ENCODE assay signal across 22 mouse cellular contexts in the genomic region with DNA sequence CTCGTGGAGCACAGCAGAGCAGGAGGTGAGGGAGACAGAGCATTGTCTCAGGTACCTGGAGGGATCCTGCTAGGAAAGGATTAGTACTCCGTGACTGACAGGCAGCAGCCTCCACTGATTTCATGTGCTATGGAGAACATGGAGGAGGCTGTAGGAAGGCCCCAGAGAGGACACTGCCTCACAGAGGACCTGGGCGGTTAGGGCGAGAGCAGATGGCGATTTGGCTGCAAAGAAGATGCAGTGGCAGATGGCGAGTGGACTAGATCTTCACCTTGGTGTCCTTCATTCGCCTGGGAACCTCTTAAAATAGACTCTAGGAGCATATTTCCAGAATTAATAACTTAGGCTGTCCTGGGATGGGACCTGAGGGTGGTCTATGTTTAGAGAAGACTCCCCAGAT. TPM values are rescaled to one million over a fixed set of nuclear protein-coding genes. Genes with fewer than 3 reads are reported as not detected.
DNase-seq lines count a peak whose midpoint lies in the region; ATAC-seq lines count a peak whose summit lies in the region.
"Had no signal": no experiment of that assay in that cellular context is flagged by ENCODE, and none has a peak within 500 bp of the region (broad histone marks: within the 10 kb centered on the region; RNA-seq: fewer than 3 reads in every experiment).

No protein-coding gene starts in this region.

- no peak overlapping the region for H3K4me3 ChIP-seq in neural tube, embryonic 15.5 days (replicated peaks)
- H3K4me3 ChIP-seq in intestine, embryonic 16.5 days (ENCODE audit: low read length) = no peak overlapping the region
- H3K4me3 ChIP-seq: gastrocnemius, adult 2 months; heart, adult 2 months; limb, embryonic 10.5 days; liver, embryonic 13.5 days; midbrain, embryonic 10.5 days had no signal

- ATAC-seq in neural tube, embryonic 15.5 days (ENCODE audit: low FRiP score) = no peak
- ATAC-seq in intestine, embryonic 16.5 days = no peak

- H3K4me1 ChIP-seq in neural tube, embryonic 15.5 days = peaks cover 10% of the 10 kb centered on the region
- no peaks in the 10 kb centered on the region for H3K4me1 ChIP-seq in intestine, embryonic 16.5 days (ENCODE audit: control insufficient read depth, insufficient read depth, low read length)
- H3K4me1 ChIP-seq: limb, embryonic 10.5 days; liver, embryonic 13.5 days; midbrain, embryonic 10.5 days had no signal

- H3K9me3 ChIP-seq in neural tube, embryonic 15.5 days (replicated peaks) = no peaks in the 10 kb centered on the region
- H3K9me3 ChIP-seq in intestine, embryonic 16.5 days (ENCODE audit: control insufficient read depth, low read length) = no peaks in the 10 kb centered on the region
- H3K9me3 ChIP-seq: limb, embryonic 10.5 days; liver, embryonic 13.5 days; midbrain, embryonic 10.5 days had no signal

- DNase-seq in left cerebral cortex, postnatal 4 days = peak; percentile 63
- DNase-seq in left cerebral cortex, postnatal 14 days (ENCODE audit: low spot score in 2 of 2) = no peak
- DNase-seq in brain, adult 2 months (ENCODE audit: low read depth, low spot score) = peak; percentile 98
- DNase-seq in cerebellum, adult 9-10 months = peak; percentile 95
- DNase-seq in lung, adult 18-20 months = no peak
- DNase-seq: B cell, adult 2 months; kidney, adult 18-20 months; liver, embryonic 13.5 days; retina, postnatal 1 day; thymus, postnatal 25 days had no signal

- no peaks in the 10 kb centered on the region for H3K27me3 ChIP-seq in neural tube, embryonic 15.5 days (replicated peaks)
- no peaks in the 10 kb centered on the region for H3K27me3 ChIP-seq in intestine, embryonic 16.5 days (replicated peaks; ENCODE audit: control insufficient read depth, insufficient read depth, low read length)
- H3K27me3 ChIP-seq: liver, embryonic 13.5 days; Patski had no signal

- 0 out of 2 replicates have a peak overlapping the region, but pooled peaks have one; percentile 24 for H3K27ac ChIP-seq in neural tube, embryonic 15.5 days (replicated peaks)
- no peak overlapping the region for H3K27ac ChIP-seq in intestine, embryonic 16.5 days (ENCODE audit: low read length)
- H3K27ac ChIP-seq: gastrocnemius, adult 2 months; heart, adult 2 months; hindbrain, embryonic 14.5 days; limb, embryonic 10.5 days; liver, embryonic 13.5 days; midbrain, embryonic 10.5 days had no signal

- 88% methylated on average over 7 of the region's 7 CpGs for WGBS in neural tube, embryonic 15.5 days
- 86% methylated on average over 7 of the region's 7 CpGs for whole genome bisulfite sequencing in intestine, embryonic 16.5 days

- H3K36me3 ChIP-seq in neural tube, embryonic 15.5 days = peaks cover 75% of the 10 kb centered on the region
- peaks cover 17% of the 10 kb centered on the region for H3K36me3 ChIP-seq in intestine, embryonic 16.5 days (ENCODE audit: control insufficient read depth, insufficient read depth, low read length)

- no peak overlapping the region for H3K9ac ChIP-seq in neural tube, embryonic 15.5 days (replicated peaks)
- no peak overlapping the region for H3K9ac ChIP-seq in intestine, embryonic 16.5 days (ENCODE audit: low read depth, low read length)
- H3K9ac ChIP-seq: hindbrain, embryonic 14.5 days; liver, embryonic 13.5 days had no signal

- H3K4me2 ChIP-seq in neural tube, embryonic 15.5 days = no peak overlapping the region
- H3K4me2 ChIP-seq in intestine, embryonic 16.5 days (ENCODE audit: low read depth, low read length) = no peak overlapping the region
- H3K4me2 ChIP-seq: hindbrain, embryonic 14.5 days; liver, embryonic 13.5 days had no signal

- intact Hi-C loops in left cerebral cortex, postnatal 4 days (cut with DNase I) = loop anchor here (5.0 kb wide), 2 partner anchors 124 to 169 kb away; no protein-coding TSS in a partner anchor
- intact Hi-C loops in left cerebral cortex, postnatal 14 days (cut with DNase I) = no loop called here

RNA-seq across cellular contexts. Expression of a gene that starts 23.0 kb away (rescaled TPM):
- 100 to 1,000 TPM in 1 of 2 experiments, 10 to 100 TPM in 1; 97.9 to 102 TPM for total RNA-seq in left cerebral cortex, postnatal 4 days (2021)
- 10 to 100 TPM; 60.8 to 63.5 TPM for total RNA-seq in left cerebral cortex, postnatal 14 days (2021)
- 29.9 and 34.5 TPM in 2 replicates for polyA plus RNA-seq in neural tube, embryonic 15.5 days (2015; fragmentation: Nextera tagmentation; extraction: Ambion mirVana)
- 5.6 and 7.0 TPM in 2 replicates for polyA plus RNA-seq in intestine, embryonic 16.5 days (2015; fragmentation: Nextera tagmentation; extraction: Ambion mirVana)

RNA-seq across cellular contexts. Expression of a gene that starts 24.3 kb away (rescaled TPM):
- total RNA-seq in left cerebral cortex, postnatal 4 days (2021) = not detected
- not detected for total RNA-seq in left cerebral cortex, postnatal 14 days (2021)
- polyA plus RNA-seq in neural tube, embryonic 15.5 days (2015; fragmentation: Nextera tagmentation; extraction: Ambion mirVana) = 3.3 TPM in 1 of 2 replicates, not detected in the other
- 159 and 167 TPM in 2 replicates for polyA plus RNA-seq in intestine, embryonic 16.5 days (2015; fragmentation: Nextera tagmentation; extraction: Ambion mirVana)
- total RNA-seq: gastrocnemius, adult 2 months; heart, adult 2 months; layer of hippocampus, postnatal 10 days had no signal
- polyA plus RNA-seq: forebrain, embryonic 16.5 days; heart, postnatal 0 days; hindbrain, embryonic 14.5 days; neural tube, embryonic 14.5 days; Patski had no signal

RNA-seq across cellular contexts. Expression of a gene that starts 40.8 kb away (rescaled TPM):
- 100 to 1,000 TPM; 189 to 218 TPM for total RNA-seq in left cerebral cortex, postnatal 4 days (2021)
- 100 to 1,000 TPM; 562 to 615 TPM for total RNA-seq in left cerebral cortex, postnatal 14 days (2021)
- 129 and 143 TPM in 2 replicates for polyA plus RNA-seq in neural tube, embryonic 15.5 days (2015; fragmentation: Nextera tagmentation; extraction: Ambion mirVana)
- polyA plus RNA-seq in intestine, embryonic 16.5 days (2015; fragmentation: Nextera tagmentation; extraction: Ambion mirVana) = 4.0 and 4.5 TPM in 2 replicates
- total RNA-seq: gastrocnemius, adult 2 months had no signal
- polyA plus RNA-seq: Patski had no signal

RNA-seq across cellular contexts. Expression of a gene that starts 55.8 kb away (rescaled TPM):
- 10 to 100 TPM; 16.4 to 18.0 TPM for total RNA-seq in left cerebral cortex, postnatal 4 days (2021)
- total RNA-seq in left cerebral cortex, postnatal 14 days (2021) = 10 to 100 TPM; 57.5 to 59.2 TPM
- polyA plus RNA-seq in neural tube, embryonic 15.5 days (2015; fragmentation: Nextera tagmentation; extraction: Ambion mirVana) = 27.0 and 34.9 TPM in 2 replicates
- polyA plus RNA-seq in intestine, embryonic 16.5 days (2015; fragmentation: Nextera tagmentation; extraction: Ambion mirVana) = 1.5 and 2.2 TPM in 2 replicates
- polyA plus RNA-seq: Patski had no signal

Comparison
In these comparisons a context has a peak if more than half of its experiments do, and no peak if none do; other contexts are left out.
1. DNase-seq: peak in left cerebral cortex, postnatal 4 days (single experiment), brain, adult 2 months (single experiment) and cerebellum, adult 9-10 months (single experiment); none in left cerebral cortex, postnatal 14 days (0 of 2) and lung, adult 18-20 months (0 of 2).